Mouse (Mus musculus): ENCODE measurements around the gene Csf2. TPM values are rescaled to one million over a fixed set of nuclear protein-coding genes. Genes with fewer than 3 reads are reported as not detected.

Gene Csf2
- polyA plus RNA-seq, 1 experiment from 2014 or later: 0.36 TPM

DNA sequence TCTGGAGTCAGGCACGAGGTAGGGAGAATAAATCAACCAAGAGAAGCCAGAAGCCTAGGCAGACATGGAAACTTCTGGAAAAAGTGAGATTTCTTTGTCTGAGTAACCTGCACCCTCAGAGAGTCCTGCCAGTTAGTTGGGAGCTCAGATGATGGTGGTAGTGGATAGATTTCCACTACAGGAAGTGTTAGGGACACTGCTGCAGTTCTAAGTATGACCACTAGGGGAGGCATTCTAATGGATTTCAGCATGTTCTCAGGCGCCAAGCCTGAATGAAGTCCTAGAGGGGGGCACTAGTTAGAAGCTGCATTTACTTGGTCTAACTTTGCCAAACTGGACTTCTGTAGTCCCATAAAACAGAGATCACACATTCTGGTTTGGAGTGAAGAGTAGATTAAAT lies 15.1 kb upstream of the Csf2 start:
- no peak for ATAC-seq
- Histone ChIP-seq H3K9ac (no peak overlapping the region), H3K9me3 (no peaks in the 10 kb centered on the region), H3K4me2 (replicated peaks) (no peak overlapping the region), H3K4me1 (replicated peaks) (no peaks in the 10 kb centered on the region), H3K4me3 (replicated peaks) (no peak overlapping the region), H3K27me3 (replicated peaks) (no peaks in the 10 kb centered on the region), H3K36me3 (no peaks in the 10 kb centered on the region), H3K27ac (no peak overlapping the region)
- WGBS: 50% methylated on average over 2 of the region's 2 CpGs

DNA sequence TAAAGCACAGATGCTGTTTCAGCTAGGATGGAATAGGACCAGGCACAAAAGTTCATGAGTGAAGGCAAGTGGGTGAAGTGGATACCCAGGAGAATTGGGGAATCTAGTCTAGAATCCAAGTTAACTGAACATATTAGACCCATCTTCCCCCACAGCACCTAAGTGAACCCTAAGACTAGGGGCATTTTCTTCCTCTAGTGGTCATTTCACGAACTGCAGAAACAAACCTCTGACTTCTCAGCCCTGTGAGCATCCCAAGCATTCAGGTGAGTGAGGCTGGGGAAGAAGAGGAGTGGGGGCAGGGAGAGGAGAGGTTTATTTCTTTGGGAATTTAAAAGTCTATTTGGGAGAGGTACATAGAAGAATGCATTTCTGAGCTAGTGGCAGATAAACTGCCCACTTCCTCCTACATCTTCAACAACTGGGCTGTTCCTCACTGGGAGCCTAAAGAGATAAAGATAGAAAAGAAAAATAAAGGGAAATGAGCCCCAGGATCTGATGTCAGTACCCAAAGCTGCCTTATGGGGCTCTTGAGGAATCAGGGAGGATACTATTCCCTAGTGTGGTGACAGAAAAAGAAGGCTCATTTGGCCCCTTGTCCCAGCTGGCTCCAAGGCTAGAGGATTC lies 14.1 kb upstream of the Csf2 start:
- Histone ChIP-seq H3K9me3 (no peaks in the 10 kb centered on the region), H3K9ac (no peak overlapping the region), H3K4me3 (replicated peaks) (no peak overlapping the region), H3K4me1 (replicated peaks) (no peaks in the 10 kb centered on the region), H3K27ac (no peak overlapping the region), H3K36me3 (no peaks in the 10 kb centered on the region), H3K27me3 (replicated peaks) (no peaks in the 10 kb centered on the region), H3K4me2 (replicated peaks) (no peak overlapping the region)
- WGBS: 26% methylated on average over 1 of the region's 1 CpGs
- ATAC-seq: no peak

DNA sequence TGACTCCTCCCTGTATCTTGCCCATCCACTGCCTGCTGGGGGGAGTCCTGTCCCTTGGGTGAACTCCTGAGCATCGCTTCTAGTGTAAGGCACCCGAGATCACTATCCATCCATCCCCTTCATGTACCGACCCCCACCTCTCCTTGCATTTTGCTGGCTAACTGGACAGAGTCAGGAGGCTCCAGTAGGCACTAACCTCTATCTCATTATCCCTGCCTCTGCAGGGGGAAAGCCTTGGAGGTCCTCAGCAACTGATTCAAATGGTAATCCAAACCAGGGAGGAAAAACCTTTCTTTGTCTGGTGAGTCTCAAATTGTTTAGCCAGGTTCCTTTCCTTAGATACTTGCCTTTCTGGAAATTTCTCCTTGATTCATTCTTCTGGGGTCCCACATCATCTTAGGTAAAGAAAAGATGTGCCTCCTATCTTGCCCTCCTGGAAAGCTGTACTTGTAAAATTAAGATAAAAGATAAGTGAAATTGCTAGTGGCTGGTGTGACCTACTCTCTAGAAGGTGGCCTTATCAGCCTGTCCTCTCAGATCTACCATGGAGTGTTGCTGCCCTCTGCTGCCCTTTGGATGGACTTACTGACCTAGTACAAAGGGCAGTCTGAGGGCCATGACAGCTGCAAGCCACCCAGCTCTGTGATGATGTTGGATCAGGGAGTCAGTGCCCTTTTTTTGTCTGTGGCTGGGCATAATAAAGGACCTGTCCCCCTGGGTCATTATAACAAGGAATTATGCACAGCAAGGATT lies 7.3 kb upstream of the Csf2 start:
- H3K27ac ChIP-seq: no peak overlapping the region
- no peaks in the 10 kb centered on the region for H3K36me3 ChIP-seq
- no peak overlapping the region for H3K4me3 ChIP-seq (replicated peaks)
- 0 out of 2 replicates have a peak, but pooled peaks have one; percentile 63 for ATAC-seq
- no peaks in the 10 kb centered on the region for H3K27me3 ChIP-seq (replicated peaks)
- no peak overlapping the region for H3K9ac ChIP-seq
- 64% methylated on average over 3 of the region's 3 CpGs for WGBS
- H3K9me3 ChIP-seq: no peaks in the 10 kb centered on the region
- H3K4me1 ChIP-seq (replicated peaks): no peaks in the 10 kb centered on the region
- H3K4me2 ChIP-seq (replicated peaks): no peak overlapping the region

DNA sequence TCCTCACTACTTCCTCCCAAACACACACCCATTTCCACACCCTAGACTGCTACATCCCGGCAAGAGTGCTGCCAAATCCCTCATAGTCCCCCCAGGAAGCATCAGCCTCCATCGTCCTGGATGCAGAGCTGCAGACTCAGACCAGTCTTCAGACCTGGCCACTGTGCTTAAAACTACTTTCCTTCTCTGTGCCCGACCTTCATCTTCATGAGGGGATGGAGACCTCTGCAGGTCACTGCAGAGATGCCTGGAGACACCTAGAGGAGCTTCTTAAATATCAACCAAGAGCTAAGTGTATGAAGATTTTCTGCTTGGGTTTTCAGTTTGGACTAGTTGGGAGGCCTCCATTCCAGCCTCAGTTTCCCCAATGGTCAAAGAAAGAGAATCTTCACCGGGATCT lies 4.6 kb upstream of the Csf2 start:
- no peaks in the 10 kb centered on the region for H3K36me3 ChIP-seq
- H3K9ac ChIP-seq: no peak overlapping the region
- no peak overlapping the region for H3K4me3 ChIP-seq (replicated peaks)
- no peak overlapping the region for H3K27ac ChIP-seq
- H3K4me2 ChIP-seq (replicated peaks): no peak overlapping the region
- H3K4me1 ChIP-seq (replicated peaks): no peaks in the 10 kb centered on the region
- no peaks in the 10 kb centered on the region for H3K27me3 ChIP-seq (replicated peaks)
- no peak for ATAC-seq
- 38% methylated on average over 4 of the region's 4 CpGs for WGBS
- no peaks in the 10 kb centered on the region for H3K9me3 ChIP-seq

DNA sequence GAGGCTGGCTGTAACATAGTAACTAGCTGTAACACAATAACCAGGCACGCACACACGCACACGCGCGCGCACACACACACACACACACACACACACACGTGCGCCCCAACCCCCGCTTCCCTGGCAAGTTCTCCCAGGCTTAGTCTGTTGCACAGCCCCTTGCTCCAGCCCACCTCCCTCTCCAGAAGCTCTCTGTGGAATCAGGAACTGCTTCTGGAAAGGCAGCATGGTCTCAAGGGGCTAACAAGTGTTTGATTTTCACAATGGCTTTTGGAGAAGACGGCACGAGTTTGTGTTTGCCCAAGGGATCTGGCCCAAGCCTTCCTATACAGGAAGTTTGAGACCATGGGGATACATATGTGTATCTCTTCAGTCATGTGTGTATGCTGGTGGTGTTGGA lies 1.1 kb upstream of the Csf2 start:
- no peak overlapping the region for H3K4me2 ChIP-seq (replicated peaks)

DNA sequence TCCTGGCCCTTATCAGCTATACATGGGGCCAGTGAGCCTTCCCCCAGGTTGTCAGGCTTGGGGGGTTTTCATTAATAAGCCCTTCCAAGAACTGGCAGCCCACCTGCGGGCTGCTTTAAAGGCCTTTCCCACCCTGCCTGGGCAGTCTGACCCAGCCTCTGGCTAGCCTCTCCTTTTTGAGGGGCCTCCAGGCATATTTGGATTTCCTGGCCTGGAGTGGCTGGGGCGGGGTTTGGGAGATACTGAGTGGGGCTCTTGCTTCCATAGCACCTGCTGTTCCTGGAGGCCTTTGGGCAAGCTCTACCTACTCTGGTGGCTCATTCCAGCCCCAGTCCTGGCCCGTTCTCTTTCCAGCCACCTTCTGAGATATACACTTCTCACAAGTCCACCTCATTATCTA lies 281 bp upstream of the Csf2 start:
- Histone ChIP-seq H3K4me3 (replicated peaks) (no peak overlapping the region), H3K9me3 (no peaks in the 10 kb centered on the region), H3K4me1 (replicated peaks) (no peaks in the 10 kb centered on the region), H3K9ac (no peak overlapping the region), H3K27ac (no peak overlapping the region), H3K36me3 (no peaks in the 10 kb centered on the region), H3K27me3 (replicated peaks) (no peaks in the 10 kb centered on the region), H3K4me2 (replicated peaks) (no peak overlapping the region)
- 73% methylated on average over 3 of the region's 3 CpGs for WGBS
- no peak for ATAC-seq

More for the DNA sequence above, 1.1 kb upstream of the Csf2 start:
- Histone ChIP-seq H3K4me3 (replicated peaks) (no peak overlapping the region), H3K36me3 (no peaks in the 10 kb centered on the region), H3K4me1 (replicated peaks) (no peaks in the 10 kb centered on the region), H3K27me3 (replicated peaks) (no peaks in the 10 kb centered on the region), H3K9ac (no peak overlapping the region), H3K27ac (no peak overlapping the region), H3K9me3 (no peaks in the 10 kb centered on the region)
- no peak for ATAC-seq
- WGBS: 90% methylated on average over 11 of the region's 11 CpGs

DNA sequence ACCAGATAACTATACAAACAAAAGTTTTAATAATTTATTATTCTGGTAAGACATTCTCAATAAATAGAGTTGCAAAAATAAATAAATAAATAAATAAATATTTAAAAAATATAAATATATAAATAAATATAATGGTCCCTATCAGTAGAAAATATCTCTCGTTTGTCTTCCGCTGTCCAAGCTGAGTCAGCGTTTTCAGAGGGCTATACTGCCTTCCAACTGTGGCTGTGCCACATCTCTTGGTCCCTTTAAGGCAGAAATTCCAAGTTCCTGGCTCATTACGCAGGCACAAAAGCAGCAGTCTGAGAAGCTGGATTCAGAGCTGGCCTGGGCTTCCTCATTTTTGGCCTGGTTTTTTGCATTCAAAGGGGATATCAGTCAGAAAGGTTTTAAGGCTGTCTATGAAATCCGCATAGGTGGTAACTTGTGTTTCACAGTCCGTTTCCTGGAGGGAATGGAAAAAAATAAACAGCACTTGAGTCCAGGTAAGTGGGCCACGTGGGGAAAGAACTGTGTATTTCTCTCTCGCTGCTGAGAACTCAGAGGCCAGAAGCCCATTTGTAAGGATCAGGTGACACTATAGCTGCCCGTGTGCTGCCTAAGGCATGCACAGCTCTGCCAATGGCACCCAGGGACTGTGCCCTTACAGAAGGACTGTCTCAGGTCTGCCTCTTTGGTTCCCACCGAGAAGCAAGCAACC lies 2.1 kb downstream of the Csf2 start:
- no peaks in the 10 kb centered on the region for H3K9me3 ChIP-seq
- no peak for ATAC-seq
- H3K27ac ChIP-seq: no peak overlapping the region
- H3K4me2 ChIP-seq (replicated peaks): no peak overlapping the region
- H3K9ac ChIP-seq: no peak overlapping the region
- no peaks in the 10 kb centered on the region for H3K27me3 ChIP-seq (replicated peaks)
- WGBS: 68% methylated on average over 10 of the region's 10 CpGs
- H3K36me3 ChIP-seq: no peaks in the 10 kb centered on the region
- no peaks in the 10 kb centered on the region for H3K4me1 ChIP-seq (replicated peaks)
- no peak overlapping the region for H3K4me3 ChIP-seq (replicated peaks)

DNA sequence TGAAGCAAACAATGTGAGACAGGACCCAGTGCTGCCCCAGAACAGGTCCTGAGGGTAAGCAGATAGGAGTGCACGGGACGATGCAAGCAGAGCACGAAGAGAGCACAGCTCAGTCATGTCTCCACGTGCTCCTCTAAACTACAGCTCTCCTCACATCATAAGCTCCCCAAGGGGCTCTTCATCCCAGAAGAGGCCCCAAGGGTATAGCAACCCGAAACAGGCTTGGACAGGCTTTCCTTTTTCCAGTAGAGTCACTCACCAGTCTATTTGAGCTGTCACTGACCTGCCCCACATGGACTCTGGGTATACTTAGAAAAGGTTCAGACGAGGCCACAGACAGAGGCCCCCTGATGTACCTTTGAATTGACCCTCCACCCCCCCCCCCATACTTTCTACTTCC lies 5.0 kb downstream of the Csf2 start:
- Histone ChIP-seq H3K4me3 (replicated peaks) (no peak overlapping the region), H3K4me1 (replicated peaks) (no peaks in the 10 kb centered on the region), H3K27ac (no peak overlapping the region), H3K36me3 (no peaks in the 10 kb centered on the region), H3K27me3 (replicated peaks) (no peaks in the 10 kb centered on the region), H3K9me3 (no peaks in the 10 kb centered on the region), H3K9ac (no peak overlapping the region), H3K4me2 (replicated peaks) (no peak overlapping the region)
- 81% methylated on average over 6 of the region's 6 CpGs for WGBS
- no peak for ATAC-seq

DNA sequence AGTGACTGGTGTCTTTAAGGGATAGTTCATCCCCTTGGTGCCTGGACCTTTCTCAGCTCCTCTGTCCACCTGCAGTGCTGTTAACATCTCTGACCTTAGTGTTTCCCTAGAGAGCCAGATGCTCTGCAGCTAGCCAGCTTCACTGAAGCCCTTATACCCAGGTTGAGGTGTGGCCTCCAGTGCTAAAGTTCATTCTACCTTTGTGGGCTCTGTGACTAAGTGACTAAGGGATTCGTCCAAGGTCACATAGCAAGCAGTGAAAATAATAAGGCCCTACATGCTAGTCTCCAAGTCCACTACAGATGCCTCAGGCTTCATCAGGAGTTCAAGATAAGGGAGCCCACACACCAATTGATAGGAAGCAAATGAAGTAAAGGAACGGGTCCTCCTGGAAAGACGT lies 7.0 kb downstream of the Csf2 start:
- Histone ChIP-seq H3K9ac (no peak overlapping the region), H3K27me3 (replicated peaks) (no peaks in the 10 kb centered on the region), H3K27ac (no peak overlapping the region), H3K36me3 (no peaks in the 10 kb centered on the region), H3K4me3 (replicated peaks) (no peak overlapping the region), H3K9me3 (no peaks in the 10 kb centered on the region), H3K4me1 (replicated peaks) (no peaks in the 10 kb centered on the region), H3K4me2 (replicated peaks) (no peak overlapping the region)
- 64% methylated on average over 3 of the region's 3 CpGs for WGBS
- peak; percentile 67 for ATAC-seq

DNA sequence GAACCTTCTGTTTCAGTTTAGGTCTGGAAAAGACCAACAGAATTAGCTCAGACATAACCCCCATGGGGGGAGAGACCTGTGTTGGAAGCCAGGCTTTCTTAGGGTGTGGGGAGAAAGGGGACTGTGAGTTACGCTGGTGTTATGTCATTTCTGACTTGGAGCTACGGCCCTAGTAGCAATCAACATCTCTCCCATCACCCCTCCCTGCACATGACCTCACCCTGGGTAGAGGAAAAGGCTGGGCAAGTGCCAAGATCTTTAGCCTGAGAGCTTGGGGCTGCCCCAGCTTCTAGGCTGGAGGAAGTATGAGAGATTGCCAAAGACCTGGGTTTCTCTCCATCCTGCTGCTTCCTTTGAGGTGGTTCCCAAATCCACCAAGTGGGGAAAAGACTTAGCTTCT lies 12.5 kb downstream of the Csf2 start:
- Histone ChIP-seq H3K9me3 (no peaks in the 10 kb centered on the region), H3K4me2 (replicated peaks) (no peak overlapping the region), H3K4me1 (replicated peaks) (no peaks in the 10 kb centered on the region; the same call in 1 of the 2 replicates), H3K27me3 (replicated peaks) (no peaks in the 10 kb centered on the region), H3K9ac (no peak overlapping the region), H3K36me3 (no peaks in the 10 kb centered on the region), H3K27ac (no peak overlapping the region), H3K4me3 (replicated peaks) (no peak overlapping the region)
- no peak for ATAC-seq
- WGBS: 50% methylated on average over 2 of the region's 2 CpGs

DNA sequence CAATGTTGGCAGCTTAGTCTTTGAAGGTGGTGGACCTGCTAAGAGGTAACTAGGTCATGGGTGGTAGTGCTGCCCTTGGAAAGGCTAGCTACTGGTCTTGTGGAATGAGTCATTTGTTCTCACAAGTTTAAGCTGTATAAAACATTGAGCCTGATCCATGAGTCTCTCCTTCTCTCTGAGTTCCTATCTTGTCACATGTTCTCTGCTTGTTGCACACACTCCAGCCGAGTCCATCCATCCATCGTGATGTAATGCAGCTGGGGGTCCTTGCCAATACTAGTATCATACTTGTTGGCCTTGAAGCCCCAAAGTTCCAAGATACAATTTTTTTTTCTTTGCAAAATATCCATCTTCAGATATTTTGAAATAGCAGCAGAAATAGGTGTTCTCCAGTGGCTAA lies 22.0 kb downstream of the Csf2 start:
- Histone ChIP-seq H3K9ac (no peak overlapping the region), H3K27ac (no peak overlapping the region), H3K4me1 (replicated peaks) (no peaks in the 10 kb centered on the region), H3K27me3 (replicated peaks) (no peaks in the 10 kb centered on the region), H3K36me3 (no peaks in the 10 kb centered on the region), H3K9me3 (no peaks in the 10 kb centered on the region), H3K4me2 (replicated peaks) (no peak overlapping the region), H3K4me3 (replicated peaks) (no peak overlapping the region)
- 94% methylated on average over 2 of the region's 2 CpGs for WGBS
- ATAC-seq: no peak

DNA sequence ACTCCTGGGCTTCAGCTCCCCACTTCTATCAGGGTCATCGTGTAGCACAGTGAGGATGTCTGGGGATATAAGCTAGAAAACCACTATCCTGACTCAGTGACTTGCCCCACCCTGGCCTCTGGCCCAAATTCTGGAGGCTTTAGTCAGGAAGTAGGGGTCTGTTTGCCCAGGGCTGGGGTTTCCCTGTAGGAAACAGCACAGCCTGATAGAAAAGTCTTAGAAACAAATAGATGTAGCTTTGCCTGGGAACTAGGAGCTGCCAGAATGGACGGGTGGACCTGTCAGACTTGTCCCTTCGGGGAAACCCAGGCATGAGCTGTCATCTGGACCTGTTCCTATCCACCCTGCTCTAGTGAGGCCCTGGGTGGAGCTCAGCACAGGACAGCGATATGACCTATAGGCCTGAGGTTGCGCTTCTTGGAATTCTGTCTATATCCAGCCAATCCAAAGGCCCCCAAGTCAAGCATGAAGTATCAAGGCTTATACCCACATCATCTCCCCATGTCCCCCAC lies 24.9 kb downstream of the Csf2 start:
- no peaks in the 10 kb centered on the region for H3K36me3 ChIP-seq
- no peaks in the 10 kb centered on the region for H3K27me3 ChIP-seq (replicated peaks)
- no peak for ATAC-seq
- H3K4me2 ChIP-seq (replicated peaks): no peak overlapping the region
- no peaks in the 10 kb centered on the region for H3K4me1 ChIP-seq (replicated peaks)
- no peak overlapping the region for H3K9ac ChIP-seq
- H3K4me3 ChIP-seq (replicated peaks): no peak overlapping the region
- WGBS: 85% methylated on average over 5 of the region's 5 CpGs
- no peaks in the 10 kb centered on the region for H3K9me3 ChIP-seq
- H3K27ac ChIP-seq: no peak overlapping the region
